Mouse (Mus musculus): ENCODE results near the gene Sft2d1.

- no peak for TF ChIP-seq CTCF (IDR thresholded peaks at IDR 0.05; ENCODE audit: low read depth, low read length)
- TF ChIP-seq POLR2A (IDR thresholded peaks at IDR 0.05; ENCODE audit: extremely low read depth, insufficient read depth, low read length): no peak
Measured at GRCm38 (mm10) chr17:8371834-8372233, 60.9 kb downstream of the Sft2d1 start.

Data from liver, adult 2 months (tissue).